ENCODE assay signal across 8 mouse cellular contexts in the genomic region with DNA sequence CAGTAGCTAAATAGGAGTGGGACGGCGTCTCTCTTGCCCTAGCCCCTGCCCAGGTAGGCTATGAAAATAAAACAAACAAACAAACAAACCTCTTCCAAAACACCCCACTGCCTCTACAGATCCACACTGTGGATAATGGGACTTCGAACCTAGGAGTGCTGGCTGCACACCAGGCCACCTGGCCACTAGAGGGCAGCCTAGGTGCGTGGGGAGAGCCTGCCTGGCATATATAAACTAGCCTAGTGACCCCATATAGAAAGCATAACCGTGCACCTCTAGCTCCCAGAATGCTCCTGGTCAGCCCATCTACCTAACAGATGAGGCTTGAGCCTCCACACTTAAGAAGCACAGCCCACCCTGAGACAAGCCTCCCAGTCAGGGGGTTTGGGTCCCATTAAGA. TPM values are rescaled to one million over a fixed set of nuclear protein-coding genes. Genes with fewer than 3 reads are reported as not detected.
A peak's percentile ranks its signal among the peaks of the same experiment; 100 is the strongest.
DNase-seq lines count a peak whose midpoint lies in the region; ATAC-seq and TF ChIP-seq lines count a peak whose summit lies in the region.

No protein-coding gene starts in this region.

- H3K4me3 ChIP-seq in heart, embryonic 10.5 days: no peak overlapping the region
- no peak overlapping the region for H3K4me3 ChIP-seq in lung, postnatal 0 days (ENCODE audit: low read depth, low read length)

- peaks cover 29% of the 10 kb centered on the region for H3K4me1 ChIP-seq in heart, embryonic 10.5 days
- H3K4me1 ChIP-seq in lung, postnatal 0 days (ENCODE audit: insufficient read depth, low read depth, low read length): no peaks in the 10 kb centered on the region

- ATAC-seq in activated CD4-positive, CD25-positive, alpha-beta regulatory T cell, adult 4 months: peak; percentile 43
- peak; percentile 63 for ATAC-seq in lung, postnatal 0 days

- 0 out of 2 replicates have a peak, but pooled peaks cover 7% of the 10 kb centered on the region for H3K27me3 ChIP-seq in heart, embryonic 10.5 days (ENCODE audit: insufficient read depth, poor library complexity, severe bottlenecking)
- H3K27me3 ChIP-seq in lung, postnatal 0 days (replicated peaks; ENCODE audit: insufficient read depth, low read length): no peaks in the 10 kb centered on the region

- H3K9ac ChIP-seq in lung, postnatal 0 days (replicated peaks; ENCODE audit: low read depth): no peak overlapping the region

- TF ChIP-seq EP300 in lung, postnatal 0 days (IDR thresholded peaks at IDR 0.05): no peak

- H3K4me2 ChIP-seq in lung, postnatal 0 days (replicated peaks; ENCODE audit: low read depth, low read length): no peak overlapping the region

- peak overlapping the region; percentile 76; the same call in 1 of the 2 replicates for H3K27ac ChIP-seq in heart, embryonic 10.5 days
- H3K27ac ChIP-seq in lung, postnatal 0 days (ENCODE audit: low read length): no peak overlapping the region

- TF ChIP-seq CTCF in lung, postnatal 0 days (IDR thresholded peaks at IDR 0.05): peak; percentile 88

- no peaks in the 10 kb centered on the region for H3K9me3 ChIP-seq in heart, embryonic 10.5 days
- no peaks in the 10 kb centered on the region for H3K9me3 ChIP-seq in lung, postnatal 0 days (ENCODE audit: low read length)

- peak; percentile 68 for DNase-seq in A20 (ENCODE audit: low read depth, low spot score)
- DNase-seq in embryo, embryonic 9.5 days (ENCODE audit: extremely low spot score): peak; percentile 61
- DNase-seq in heart, embryonic 10.5 days (ENCODE audit: low spot score): peak; percentile 87
- DNase-seq in kidney, adult 9 months: peak; percentile 71
- peak; percentile 68 for DNase-seq in lung, postnatal 0 days (ENCODE audit: low spot score)
- DNase-seq in right cerebral cortex, postnatal 14 days: peak; percentile 42
- peak; percentile 72 for DNase-seq in urinary bladder, postnatal 25 days (ENCODE audit: low spot score)

- 49% methylated on average over 5 of the region's 5 CpGs for WGBS in heart, embryonic 10.5 days
- WGBS in lung, postnatal 0 days: 41% methylated on average over 5 of the region's 5 CpGs

- no peaks in the 10 kb centered on the region for H3K36me3 ChIP-seq in heart, embryonic 10.5 days
- no peaks in the 10 kb centered on the region for H3K36me3 ChIP-seq in lung, postnatal 0 days (ENCODE audit: insufficient read depth, low read length)

RNA-seq across cellular contexts. Expression of a gene that starts 32.3 kb away (rescaled TPM):
- polyA plus RNA-seq in activated CD4-positive, CD25-positive, alpha-beta regulatory T cell, adult 4 months (2017; shearing (Covaris generic)): 1 to 10 TPM; 1.6 to 1.9 TPM
- polyA plus RNA-seq in heart, embryonic 10.5 days (2016; fragmentation: Nextera tagmentation; extraction: Ambion mirVana): 0.14 TPM in 1 of 2 replicates, not detected in the other
- polyA plus RNA-seq in lung, postnatal 0 days (2015; fragmentation: Nextera tagmentation; extraction: Ambion mirVana): 11.9 and 14.6 TPM in 2 replicates

RNA-seq across cellular contexts. Expression of a gene that starts 47.1 kb away (rescaled TPM):
- polyA plus RNA-seq in activated CD4-positive, CD25-positive, alpha-beta regulatory T cell, adult 4 months (2017; shearing (Covaris generic)): not detected
- polyA plus RNA-seq in heart, embryonic 10.5 days (2016; fragmentation: Nextera tagmentation; extraction: Ambion mirVana): 0.13 TPM in 1 of 2 replicates, not detected in the other
- polyA plus RNA-seq in lung, postnatal 0 days (2015; fragmentation: Nextera tagmentation; extraction: Ambion mirVana): 3.0 and 3.4 TPM in 2 replicates

RNA-seq across cellular contexts. Expression of a gene that starts 53.4 kb away (rescaled TPM):
- polyA plus RNA-seq in activated CD4-positive, CD25-positive, alpha-beta regulatory T cell, adult 4 months (2017; shearing (Covaris generic)): 1 to 10 TPM in 1 of 2 experiments, under 1 TPM in 1; 0.61 to 1.2 TPM
- polyA plus RNA-seq in heart, embryonic 10.5 days (2016; fragmentation: Nextera tagmentation; extraction: Ambion mirVana): 5.7 and 5.9 TPM in 2 replicates
- polyA plus RNA-seq in lung, postnatal 0 days (2015; fragmentation: Nextera tagmentation; extraction: Ambion mirVana): 14.1 and 16.0 TPM in 2 replicates
